Mouse (Mus musculus): ENCODE measurements around the gene S1pr5. TPM values are rescaled to one million over a fixed set of nuclear protein-coding genes. Genes with fewer than 3 reads are reported as not detected.
"Not testable (repeated sequence)": the region's sequence is repeated elsewhere in the genome, so short reads cannot be mapped to it uniquely, and the experiment has no call there.

Gene S1pr5
- polyA plus RNA-seq, 1 experiment: 0.08 TPM

- peaks cover 18% of the 10 kb centered on the region; the same call in 1 of the 2 replicates for H3K4me1 ChIP-seq (ENCODE audit: control insufficient read depth, insufficient read depth, insufficient read length, low read length)
- TF ChIP-seq CTCF (IDR thresholded peaks at IDR 0.05; ENCODE audit: extremely low read depth, insufficient read length, insufficient replicate concordance, low read depth, low read length) (no peak), POLR2A (IDR thresholded peaks at IDR 0.05; ENCODE audit: low read depth, low read length) (no peak)
- no peaks in the 10 kb centered on the region for H3K27me3 ChIP-seq (ENCODE audit: control insufficient read depth, insufficient read depth, low read length)
- H3K36me3 ChIP-seq (ENCODE audit: control insufficient read depth, insufficient read depth, low read length): peaks cover 47% of the 10 kb centered on the region
- H3K4me3 ChIP-seq (ENCODE audit: low read depth, low read length): peak overlapping the region; percentile 32
- WGBS: 75% methylated on average over 5 of the region's 5 CpGs
- no peak overlapping the region for H3K27ac ChIP-seq (ENCODE audit: insufficient read depth, low read depth, low read length)
Observed at GRCm38 (mm10) chr9:21266889-21267288, 18.6 kb upstream of the S1pr5 start.

- Histone ChIP-seq H3K36me3 (ENCODE audit: control insufficient read depth, insufficient read depth, low read length) (peaks cover 34% of the 10 kb centered on the region), H3K4me3 (ENCODE audit: low read depth, low read length) (peak overlapping the region; percentile 80), H3K27ac (ENCODE audit: insufficient read depth, low read depth, low read length) (peak overlapping the region; percentile 79), H3K4me1 (ENCODE audit: control insufficient read depth, insufficient read depth, insufficient read length, low read length) (peaks cover 22% of the 10 kb centered on the region; the same call in 1 of the 2 replicates), H3K27me3 (ENCODE audit: control insufficient read depth, insufficient read depth, low read length) (no peaks in the 10 kb centered on the region)
- WGBS: 1% methylated on average over 11 of the region's 11 CpGs
- no peak for TF ChIP-seq CTCF (IDR thresholded peaks at IDR 0.05; ENCODE audit: extremely low read depth, insufficient read length, insufficient replicate concordance, low read depth, low read length)
- TF ChIP-seq POLR2A (IDR thresholded peaks at IDR 0.05; ENCODE audit: low read depth, low read length): no peak; the same call in 1 of the 2 replicates
Observed at GRCm38 (mm10) chr9:21265611-21266010, 17.4 kb upstream of the S1pr5 start.

- Histone ChIP-seq H3K27ac (ENCODE audit: insufficient read depth, low read depth, low read length) (peak within 1 kb of the TSS; percentile 79), H3K4me1 (ENCODE audit: control insufficient read depth, insufficient read depth, insufficient read length, low read length) (peaks cover 22% of the 10 kb centered on the region; the same call in 1 of the 2 replicates), H3K36me3 (ENCODE audit: control insufficient read depth, insufficient read depth, low read length) (peaks cover 29% of the 10 kb centered on the region), H3K4me3 (ENCODE audit: low read depth, low read length) (peak within 1 kb of the TSS; percentile 80), H3K27me3 (ENCODE audit: control insufficient read depth, insufficient read depth, low read length) (no peaks in the 10 kb centered on the region)
- under 1% methylated on average over 49 of the region's 49 CpGs for WGBS
- TF ChIP-seq POLR2A (IDR thresholded peaks at IDR 0.05; ENCODE audit: low read depth, low read length) (peak; percentile 94), CTCF (IDR thresholded peaks at IDR 0.05; ENCODE audit: extremely low read depth, insufficient read length, insufficient replicate concordance, low read depth, low read length) (no peak)
Observed at GRCm38 (mm10) chr9:21265000-21265561, 16.8 kb upstream of the S1pr5 start, which contains the start of gene Atg4d. TSS of gene Atg4d (plus strand) at chr9:21265293.

- Histone ChIP-seq H3K4me3 (ENCODE audit: low read depth, low read length) (peak overlapping the region; percentile 80), H3K36me3 (ENCODE audit: control insufficient read depth, insufficient read depth, low read length) (peaks cover 24% of the 10 kb centered on the region), H3K27ac (ENCODE audit: insufficient read depth, low read depth, low read length) (peak overlapping the region; percentile 73), H3K27me3 (ENCODE audit: control insufficient read depth, insufficient read depth, low read length) (no peaks in the 10 kb centered on the region), H3K4me1 (ENCODE audit: control insufficient read depth, insufficient read depth, insufficient read length, low read length) (peaks cover 22% of the 10 kb centered on the region; the same call in 1 of the 2 replicates)
- TF ChIP-seq POLR2A (IDR thresholded peaks at IDR 0.05; ENCODE audit: low read depth, low read length) (no peak), CTCF (IDR thresholded peaks at IDR 0.05; ENCODE audit: extremely low read depth, insufficient read length, insufficient replicate concordance, low read depth, low read length) (no peak)
- WGBS: 21% methylated on average over 17 of the region's 17 CpGs
Observed at GRCm38 (mm10) chr9:21264272-21264999, 16.2 kb upstream of the S1pr5 start.

GRCm38 (mm10) chr9:21261831-21262230 is 13.6 kb upstream of the S1pr5 start:
- no peak overlapping the region for H3K4me3 ChIP-seq (ENCODE audit: low read depth, low read length)
- TF ChIP-seq CTCF (IDR thresholded peaks at IDR 0.05; ENCODE audit: extremely low read depth, insufficient read length, insufficient replicate concordance, low read depth, low read length) (no peak), POLR2A (IDR thresholded peaks at IDR 0.05; ENCODE audit: low read depth, low read length) (no peak)
- H3K27ac ChIP-seq (ENCODE audit: insufficient read depth, low read depth, low read length): peak overlapping the region; percentile 48
- peaks cover 3% of the 10 kb centered on the region for H3K36me3 ChIP-seq (ENCODE audit: control insufficient read depth, insufficient read depth, low read length)
- H3K27me3 ChIP-seq (ENCODE audit: control insufficient read depth, insufficient read depth, low read length): no peaks in the 10 kb centered on the region
- H3K4me1 ChIP-seq (ENCODE audit: control insufficient read depth, insufficient read depth, insufficient read length, low read length): peaks cover 21% of the 10 kb centered on the region; the same call in 1 of the 2 replicates
- 24% methylated on average over 2 of the region's 2 CpGs for WGBS

- no peaks in the 10 kb centered on the region for H3K27me3 ChIP-seq (ENCODE audit: control insufficient read depth, insufficient read depth, low read length)
- WGBS: 86% methylated on average over 6 of the region's 6 CpGs
- H3K36me3 ChIP-seq (ENCODE audit: control insufficient read depth, insufficient read depth, low read length): no peaks in the 10 kb centered on the region
- no peak overlapping the region for H3K27ac ChIP-seq (ENCODE audit: insufficient read depth, low read depth, low read length)
- no peak overlapping the region for H3K4me3 ChIP-seq (ENCODE audit: low read depth, low read length)
- TF ChIP-seq POLR2A (IDR thresholded peaks at IDR 0.05; ENCODE audit: low read depth, low read length): no peak
- TF ChIP-seq CTCF (IDR thresholded peaks at IDR 0.05; ENCODE audit: extremely low read depth, insufficient read length, insufficient replicate concordance, low read depth, low read length): no peak
- peaks cover 16% of the 10 kb centered on the region; the same call in 1 of the 2 replicates for H3K4me1 ChIP-seq (ENCODE audit: control insufficient read depth, insufficient read depth, insufficient read length, low read length)
Observed at GRCm38 (mm10) chr9:21260491-21261040, 12.3 kb upstream of the S1pr5 start.

GRCm38 (mm10) chr9:21256349-21256748 is 8.1 kb upstream of the S1pr5 start:
- not testable (repeated sequence) for H3K4me1 ChIP-seq (ENCODE audit: control insufficient read depth, insufficient read depth, insufficient read length, low read length); H3K36me3 ChIP-seq (ENCODE audit: control insufficient read depth, insufficient read depth, low read length); H3K27ac ChIP-seq (ENCODE audit: insufficient read depth, low read depth, low read length); H3K4me3 ChIP-seq (ENCODE audit: low read depth, low read length); H3K27me3 ChIP-seq (ENCODE audit: control insufficient read depth, insufficient read depth, low read length)
- 57% methylated on average over 4 of the region's 4 CpGs for WGBS

Measured in small intestine, adult 2 months (tissue).